Mouse (Mus musculus): ENCODE measurements around the gene Rbpj.

GRCm38 (mm10) chr5:53479891-53480290 is 13.9 kb downstream of the Rbpj start:
- TF ChIP-seq CTCF (IDR thresholded peaks at IDR 0.05; ENCODE audit: low read depth, low read length) (no peak), POLR2A (IDR thresholded peaks at IDR 0.05; ENCODE audit: extremely low read depth, insufficient read depth, low read length) (no peak)

All from liver, adult 2 months (tissue).